Mouse (Mus musculus) thymus, adult 2 months (tissue): ENCODE measurements around the gene Mrgprd.

Experiments
- CTCF ChIP-seq: fragments of 200-500 bp; IDR thresholded peaks from 2 replicates; pipeline ENCODE4 v1.5.1; 2012; ENCODE audit warnings: mild to moderate bottlenecking, control low read depth, low read length, moderate library complexity, borderline replicate concordance; ENCODE audit not compliant: control insufficient read depth, poor library complexity, insufficient read depth; ENCODE audit errors: extremely low read depth
- POLR2A ChIP-seq: fragments of 200-500 bp; IDR thresholded peaks from 2 replicates; pipeline ENCODE4 v1.6.1; 2012; ENCODE audit warnings: mild to moderate bottlenecking, low read length, control low read depth, moderate library complexity; ENCODE audit not compliant: control insufficient read depth, poor library complexity, insufficient read depth; ENCODE audit errors: extremely low read depth

GRCm38 (mm10) chr7:145329982-145330381, 15.3 kb downstream of the Mrgprd start:
- TF ChIP-seq POLR2A (no peak), CTCF (no peak)
